Mouse (Mus musculus) left cerebral cortex, postnatal 10 days (tissue): ENCODE results near the gene Bbs9. TPM values are rescaled to one million over a fixed set of nuclear protein-coding genes. Genes with fewer than 3 reads are reported as not detected.

ENCODE experiments used
- DNase-seq, 2 experiments: peaks; one replicate each; pipeline ENCODE4 v3.0.0; 2021 to 2022; ENCODE audit warnings: low spot score in 2 of 2, mixed read lengths in 1 of 2; ENCODE audit errors: extremely low spot score in 1 of 2
- intact Hi-C: fragments of 180-260 bp; cut with DNase I; formaldehyde crosslinking; loops from one replicate; pipeline ENCODE4 v1.15.1; 2025
- total RNA-seq, 2 experiments: library from RNA; stranded (reverse); gene quantifications; 2 replicates each; pipeline ENCODE4 v1.2.3; 2021

Gene Bbs9
- total RNA-seq, 2 experiments from 2014 or later = 27.8 to 28.6 TPM

GRCm38 (mm10) chr9:22518394-22519041 lies 43.0 kb downstream of the Bbs9 start:
- intact Hi-C loops = no loop called here
- peak in 1 of 2 experiments; percentile 63 for DNase-seq

GRCm38 (mm10) chr9:22523460-22523859 lies 47.9 kb downstream of the Bbs9 start:
- DNase-seq = no peak
- intact Hi-C loops = no loop called here

- DNase-seq = no peak
- intact Hi-C loops = no loop called here
These were observed 55.4 kb downstream of the Bbs9 start for GRCm38 (mm10) chr9:22530734-22531489.

- no peak for DNase-seq
- intact Hi-C loops = no loop called here
These were observed 56.6 kb downstream of the Bbs9 start for GRCm38 (mm10) chr9:22532112-22532511.

DNA sequence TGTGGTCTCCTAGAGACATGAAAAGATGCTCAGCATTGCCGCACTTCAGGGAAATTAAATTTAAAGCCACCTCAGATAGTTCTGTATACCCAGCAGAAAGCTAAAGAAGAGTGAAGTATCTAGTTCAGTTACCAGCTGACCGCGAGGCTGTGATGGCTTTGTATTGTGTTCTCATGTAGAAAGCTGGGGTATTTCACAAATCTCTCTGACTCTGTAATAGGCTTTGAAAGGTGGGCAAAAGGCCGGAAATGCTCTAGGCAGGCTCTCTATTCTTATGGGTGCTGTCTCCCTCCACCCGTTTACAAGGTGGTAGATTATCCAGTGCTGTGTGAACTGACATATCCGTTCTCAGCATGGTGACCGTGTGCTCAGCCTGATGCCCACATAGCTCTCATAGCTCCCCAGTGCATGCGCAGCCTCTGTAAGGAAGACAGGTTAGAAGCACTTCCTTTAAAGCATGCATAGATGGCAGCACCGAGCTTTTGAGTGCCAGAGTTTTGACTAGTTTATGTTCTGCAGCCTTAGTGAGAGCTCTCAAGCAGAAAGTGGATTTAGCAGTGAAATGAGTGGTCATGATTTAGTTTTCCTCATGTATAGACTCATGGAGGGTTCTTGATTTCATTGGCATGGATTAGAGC lies 57.4 kb downstream of the Bbs9 start:
- DNase-seq = peak; percentile 42 to 70
- intact Hi-C loops = no loop called here

GRCm38 (mm10) chr9:22537767-22538373 lies 62.4 kb downstream of the Bbs9 start:
- no peak for DNase-seq
- intact Hi-C loops = no loop called here

DNA sequence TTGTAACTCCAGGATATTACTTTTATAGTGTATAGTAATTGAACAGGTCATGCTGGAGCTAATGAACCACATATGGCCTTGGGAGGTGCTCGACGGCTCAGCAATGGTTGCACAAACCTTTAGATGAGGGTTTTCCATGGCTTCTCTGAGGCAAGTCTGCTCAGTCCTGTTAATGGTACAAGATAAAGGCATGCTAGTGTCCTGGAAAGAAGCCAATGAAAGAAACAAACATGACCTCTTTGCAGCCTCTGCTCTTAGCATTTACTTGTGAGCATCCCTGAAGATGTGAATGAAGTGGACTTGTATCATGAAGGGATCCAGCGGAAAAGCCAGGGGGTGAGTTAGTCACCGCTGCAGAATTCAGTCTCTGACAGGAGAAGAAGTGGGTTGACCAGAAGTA lies 64.0 kb downstream of the Bbs9 start:
- no peak for DNase-seq
- intact Hi-C loops = no loop called here

DNA sequence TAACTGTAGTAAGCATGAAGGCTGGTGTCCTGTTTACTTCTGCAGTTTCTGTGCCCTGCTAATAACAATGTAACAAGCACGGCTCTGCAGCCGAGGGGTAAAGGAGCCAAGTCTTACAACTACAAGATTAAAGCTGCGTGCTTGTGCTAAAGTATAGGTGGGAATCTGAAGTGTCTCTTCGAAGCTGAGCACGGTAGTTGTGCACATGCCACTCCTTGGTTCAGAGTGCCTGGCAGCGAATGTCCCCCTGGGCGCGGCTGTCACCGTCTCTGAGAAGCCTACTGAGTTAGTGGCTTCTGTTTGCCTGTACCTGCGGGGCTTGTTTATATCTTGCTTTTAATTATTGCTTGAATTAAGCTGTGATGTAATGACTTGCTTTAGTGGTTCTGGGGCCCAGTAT lies 65.6 kb downstream of the Bbs9 start:
- DNase-seq = no peak
- intact Hi-C loops = no loop called here

GRCm38 (mm10) chr9:22543467-22543866 lies 68.0 kb downstream of the Bbs9 start:
- intact Hi-C loops = no loop called here
- DNase-seq = no peak

DNA sequence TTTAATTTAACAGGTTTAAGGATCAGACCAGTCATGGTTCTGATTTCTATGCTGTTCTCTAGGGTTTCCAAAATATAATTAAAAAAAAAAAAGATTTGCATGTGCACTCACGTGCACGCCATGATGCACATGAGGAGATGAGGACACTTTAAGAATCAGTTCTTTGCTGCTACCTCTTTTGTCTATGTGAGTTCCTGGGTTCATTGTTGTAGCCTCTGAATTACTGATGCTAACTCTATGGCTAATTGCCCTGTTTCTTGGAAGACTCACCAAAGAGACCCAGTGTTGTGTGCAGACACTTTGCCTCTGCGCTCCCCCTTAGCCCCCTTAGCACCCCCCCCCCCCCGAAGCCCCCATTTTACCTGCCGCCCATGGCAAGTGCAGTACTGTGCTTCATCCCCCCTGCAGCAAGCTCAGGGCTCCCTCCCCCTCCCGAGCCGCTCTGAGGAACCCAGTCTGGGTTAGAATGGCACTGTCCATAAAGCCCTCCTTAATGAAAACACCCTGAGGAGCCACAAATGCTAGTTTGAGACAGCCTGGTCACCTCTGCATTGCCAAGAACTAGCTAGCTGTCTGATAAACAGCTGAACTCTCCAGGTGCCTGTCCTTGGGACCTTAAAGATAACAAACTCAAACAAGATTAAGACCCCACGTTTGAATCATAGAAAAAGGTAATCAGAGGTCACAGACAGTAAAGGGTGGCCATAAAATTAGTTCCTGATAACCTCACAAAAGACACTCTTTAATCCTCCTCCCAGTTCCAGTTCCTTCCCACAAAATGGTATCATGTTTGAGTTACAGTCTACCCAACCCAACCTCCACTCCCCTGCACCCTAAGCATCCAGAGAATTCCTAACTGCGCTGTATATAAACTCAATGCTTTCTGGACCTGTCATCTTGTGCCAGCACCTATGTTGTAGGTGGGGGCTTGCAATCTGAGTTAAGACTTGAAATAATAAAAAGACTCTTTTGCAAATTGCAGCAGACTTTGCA lies 69.1 kb downstream of the Bbs9 start:
- intact Hi-C loops = no loop called here
- no peak for DNase-seq

GRCm38 (mm10) chr9:22551273-22551672 lies 75.8 kb downstream of the Bbs9 start:
- DNase-seq = no peak
- intact Hi-C loops = loop anchor here (10.0 kb wide), 3 partner anchors 154 to 694 kb away; no protein-coding TSS in a partner anchor

- no peak for DNase-seq
- intact Hi-C loops = loop anchor here (10.0 kb wide), 3 partner anchors 149 to 689 kb away; no protein-coding TSS in a partner anchor
These were observed 80.6 kb downstream of the Bbs9 start for GRCm38 (mm10) chr9:22556076-22556475.

GRCm38 (mm10) chr9:22557467-22557866 lies 82.0 kb downstream of the Bbs9 start:
- intact Hi-C loops = loop anchor here (10.0 kb wide), 3 partner anchors 147 to 687 kb away; no protein-coding TSS in a partner anchor
- DNase-seq = peak; percentile 52 to 53

GRCm38 (mm10) chr9:22563612-22564347 lies 88.3 kb downstream of the Bbs9 start:
- no peak for DNase-seq
- intact Hi-C loops = no loop called here

- intact Hi-C loops = no loop called here
These were observed 92.2 kb downstream of the Bbs9 start for GRCm38 (mm10) chr9:22567726-22568125.

DNA sequence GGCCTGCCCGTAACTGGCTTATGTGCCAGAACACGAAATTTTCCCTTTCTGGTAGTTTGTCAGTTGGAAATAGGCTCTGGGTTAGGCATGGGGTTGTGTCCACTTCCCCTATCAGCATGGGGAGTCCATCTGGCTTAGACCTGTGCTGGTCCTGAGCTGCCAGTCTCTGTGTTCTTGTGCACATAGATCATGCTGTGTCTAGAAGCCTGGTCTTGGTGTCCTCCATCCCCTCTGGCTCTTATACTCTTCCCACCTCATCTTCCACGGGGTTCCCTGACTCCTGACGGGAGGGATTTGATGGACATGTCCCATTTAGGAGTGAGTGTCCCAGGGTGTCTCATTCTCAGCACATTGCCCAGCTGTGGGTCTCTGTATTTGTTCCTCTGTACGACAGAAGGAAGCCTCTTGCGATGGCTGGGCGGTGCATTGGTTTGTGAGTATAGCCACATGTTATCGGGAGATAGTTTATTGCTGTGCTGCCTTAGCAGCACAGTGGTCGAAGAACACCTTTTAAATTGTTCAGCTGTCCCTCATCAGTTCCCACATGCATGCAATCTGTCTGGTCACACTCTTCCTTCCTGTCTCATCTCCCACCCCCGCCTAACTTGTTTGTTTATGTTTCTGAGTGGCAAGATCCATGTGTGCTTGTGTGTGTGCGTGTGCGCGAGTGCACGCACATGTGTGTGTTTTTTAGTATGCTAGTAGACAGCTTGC lies 101.1 kb downstream of the Bbs9 start:
- intact Hi-C loops = no loop called here

More at GRCm38 (mm10) chr9:22567726-22568125, 92.2 kb downstream of the Bbs9 start:
- DNase-seq = no peak

DNA sequence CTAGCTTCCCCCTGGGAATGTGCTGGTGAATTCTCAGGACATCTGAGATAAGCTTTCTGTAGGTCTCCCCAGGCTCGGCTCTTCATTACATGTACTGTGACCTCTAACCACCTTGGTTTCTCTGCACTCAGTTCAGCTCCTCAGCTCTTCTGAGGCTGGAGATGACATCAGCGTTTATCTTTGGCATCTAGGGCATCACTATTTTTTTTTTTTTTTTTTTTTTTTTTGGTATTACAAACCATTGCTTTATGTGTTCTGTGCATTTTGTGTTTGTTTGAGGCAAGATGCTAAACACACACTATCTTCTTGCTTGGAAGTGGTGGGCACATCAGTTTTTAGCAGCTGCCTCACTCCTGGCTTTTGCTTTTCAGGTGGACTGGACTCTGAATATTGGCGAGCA lies 102.8 kb downstream of the Bbs9 start:
- intact Hi-C loops = no loop called here
- DNase-seq = no peak

More for the DNA sequence above, 101.1 kb downstream of the Bbs9 start:
- DNase-seq = no peak
